Mouse (Mus musculus) liver, postnatal 0 days (tissue): ENCODE data around the gene Phactr2. TPM values are rescaled to one million over a fixed set of nuclear protein-coding genes. Genes with fewer than 3 reads are reported as not detected.

ENCODE experiments used
- ATAC-seq: fragments of 200-750 bp; cut with Nextera tagmentation; 2 replicates; pipeline ENCODE4 v1.8.0; 2017; ENCODE audit warnings: mild to moderate bottlenecking, moderate library complexity
- DNase-seq: peaks from one replicate; pipeline ENCODE4 v3.0.0-alpha.2; 2016
- H3K27ac ChIP-seq: fragments of 300-500 bp; sonication (generic); 2 replicates; pipeline ENCODE4 v1.5.1; 2014; ENCODE audit warnings: antibody characterized with exemption, moderate library complexity, mild to moderate bottlenecking, low read depth
- H3K27me3 ChIP-seq: fragments of 300-500 bp; sonication (generic); 2 replicates; pipeline ENCODE4 v1.6.1; 2014; ENCODE audit warnings: low read length, control low read depth, mixed read lengths; ENCODE audit not compliant: insufficient read depth
- H3K36me3 ChIP-seq: fragments of 300-500 bp; sonication (generic); replicated peaks from 2 replicates; pipeline ENCODE4 v1.6.1; 2014; ENCODE audit warnings: mild to moderate bottlenecking, control low read depth, low read length, moderate library complexity, mixed read lengths; ENCODE audit not compliant: insufficient read depth
- H3K4me1 ChIP-seq: fragments of 300-500 bp; sonication (generic); 2 replicates; pipeline ENCODE4 v1.6.1; 2014; ENCODE audit warnings: antibody characterized with exemption, mild to moderate bottlenecking, control low read depth; ENCODE audit not compliant: insufficient read depth
- H3K4me2 ChIP-seq: fragments of 300-500 bp; sonication (generic); 2 replicates; pipeline ENCODE4 v1.6.1; 2014; ENCODE audit warnings: low read depth, mild to moderate bottlenecking, low read length, moderate library complexity, mixed read lengths
- H3K4me3 ChIP-seq: fragments of 300-500 bp; sonication (generic); 2 replicates; pipeline ENCODE4 v1.5.1; 2014; ENCODE audit warnings: low read depth, low read length
- H3K9ac ChIP-seq: fragments of 300-500 bp; sonication (generic); replicated peaks from 2 replicates; pipeline ENCODE4 v1.6.1; 2014; ENCODE audit warnings: mild to moderate bottlenecking, moderate library complexity
- H3K9me3 ChIP-seq: fragments of 300-500 bp; sonication (generic); 2 replicates; pipeline ENCODE4 v1.6.1; 2016; ENCODE audit warnings: mild to moderate bottlenecking, control low read depth, low read length, mixed read lengths
- CTCF ChIP-seq: sonication (generic); IDR thresholded peaks from 2 replicates; pipeline ENCODE4 v1.5.1; 2016; ENCODE audit warnings: antibody characterized with exemption, low read depth
- EP300 ChIP-seq: IDR thresholded peaks from 2 replicates; pipeline ENCODE4 v1.6.1; 2016; ENCODE audit warnings: antibody characterized with exemption, low read depth, mild to moderate bottlenecking
- WGBS: fragments of 180-500 bp; shearing (Covaris S2); extraction: QIAGEN DNeasy Blood & Tissue Kit; methylation state at CpG from one replicate; pipeline ENCODE4 v1.1.7; 2014; ENCODE audit not compliant: insufficient replicate concordance; 5-methylcytosine and 5-hydroxymethylcytosine counted together
- polyA plus RNA-seq: library from polyadenylated mRNA; unstranded; fragments of >200 nt; fragmentation: Nextera tagmentation; extraction: Ambion mirVana; gene quantifications from 2 replicates; pipeline ENCODE4 v1.2.1, GENCODE M21; 2015

Phactr2 gene
- polyA plus RNA-seq, 1 experiment from 2014 or later = 4.9 TPM

DNA sequence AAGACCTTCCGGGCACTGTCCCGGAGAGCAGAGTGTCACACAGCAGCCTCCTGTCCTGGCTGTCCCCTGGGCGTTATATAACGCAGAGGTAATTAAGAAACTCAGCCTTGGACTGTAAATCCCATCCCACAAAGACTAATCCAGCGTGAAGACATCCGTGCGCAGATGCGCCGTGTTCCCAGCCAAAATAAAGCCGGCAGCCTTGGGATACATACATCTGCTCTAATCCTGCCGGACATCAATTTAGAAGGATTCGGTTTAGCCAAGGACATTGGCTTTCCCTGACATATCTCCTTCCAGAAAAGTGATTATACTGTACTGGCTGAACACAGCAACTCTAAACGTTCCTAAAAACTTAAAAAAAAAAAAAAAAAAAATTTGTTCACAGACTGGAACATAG lies 45.0 kb downstream of the Phactr2 start:
- WGBS = 76% methylated on average over 13 of the region's 13 CpGs

DNA sequence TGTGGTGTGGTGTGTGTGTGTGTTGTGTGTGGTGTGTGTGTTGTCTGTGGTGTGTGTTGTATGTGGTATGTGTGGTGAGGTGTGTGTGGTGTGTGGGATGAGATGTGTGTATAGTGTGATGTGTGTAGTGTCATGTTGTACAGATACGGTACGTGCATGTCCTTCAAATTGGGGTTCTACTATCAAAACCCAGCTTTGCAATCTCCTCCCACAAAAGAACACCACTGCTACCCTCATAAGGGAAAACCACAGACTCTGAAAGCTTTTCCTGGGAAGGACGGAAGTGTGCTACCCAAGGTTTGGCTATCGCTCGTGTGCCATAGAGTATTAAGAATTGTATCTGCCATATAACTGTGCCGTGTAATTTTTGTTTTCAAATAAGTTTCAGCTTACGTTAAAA lies 45.7 kb downstream of the Phactr2 start:
- H3K9ac ChIP-seq = no peak overlapping the region
- no peak overlapping the region for H3K27ac ChIP-seq
- no peaks in the 10 kb centered on the region for H3K9me3 ChIP-seq
- 46% methylated on average over 7 of the region's 7 CpGs for WGBS
- H3K27me3 ChIP-seq = no peaks in the 10 kb centered on the region
- ATAC-seq = no peak
- H3K4me3 ChIP-seq = no peak overlapping the region
- no peak for DNase-seq
- H3K4me1 ChIP-seq = no peaks in the 10 kb centered on the region
- no peaks in the 10 kb centered on the region for H3K36me3 ChIP-seq
- H3K4me2 ChIP-seq = no peak overlapping the region
- TF ChIP-seq CTCF (no peak), EP300 (no peak)

More for the DNA sequence above, 45.0 kb downstream of the Phactr2 start:
- TF ChIP-seq EP300 (no peak), CTCF (no peak)
- Histone ChIP-seq H3K27ac (no peak overlapping the region), H3K4me1 (no peaks in the 10 kb centered on the region), H3K9ac (no peak overlapping the region), H3K27me3 (no peaks in the 10 kb centered on the region), H3K4me3 (no peak overlapping the region), H3K4me2 (no peak overlapping the region), H3K9me3 (no peaks in the 10 kb centered on the region), H3K36me3 (no peaks in the 10 kb centered on the region)
- no peak for DNase-seq
- no peak for ATAC-seq

- no peak for ATAC-seq
- TF ChIP-seq CTCF (no peak), EP300 (no peak)
- WGBS = 87% methylated on average over 10 of the region's 10 CpGs
These were observed 46.6 kb downstream of the Phactr2 start for GRCm38 (mm10) chr10:13427599-13427998.

DNA sequence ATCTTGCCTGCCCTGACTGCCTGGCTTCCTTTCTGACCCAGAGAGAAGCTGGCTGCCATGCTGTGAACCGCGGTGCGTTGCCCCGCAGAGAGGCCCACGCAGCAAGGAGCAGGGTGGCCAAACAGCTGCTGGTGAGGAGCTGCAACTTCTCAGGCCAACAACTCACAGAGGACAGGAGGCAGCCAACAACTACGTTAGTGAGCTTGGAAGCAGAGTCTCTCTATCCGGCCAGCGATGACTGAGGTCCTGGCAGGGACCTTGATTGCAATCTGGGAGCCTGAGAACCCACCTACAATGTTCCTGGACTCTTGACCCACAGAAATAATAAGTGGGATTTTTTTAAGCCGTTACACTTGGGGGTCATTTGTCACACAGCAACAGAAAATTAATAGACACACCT lies 49.0 kb downstream of the Phactr2 start:
- no peak overlapping the region for H3K9ac ChIP-seq
- no peak overlapping the region for H3K27ac ChIP-seq
- no peak for ATAC-seq
- no peak for TF ChIP-seq CTCF
- no peak for TF ChIP-seq EP300
- no peak for DNase-seq
- no peaks in the 10 kb centered on the region for H3K4me1 ChIP-seq
- 85% methylated on average over 9 of the region's 9 CpGs for WGBS
- H3K4me2 ChIP-seq = no peak overlapping the region
- H3K4me3 ChIP-seq = no peak overlapping the region
- H3K36me3 ChIP-seq = no peaks in the 10 kb centered on the region
- no peaks in the 10 kb centered on the region for H3K27me3 ChIP-seq
- no peaks in the 10 kb centered on the region for H3K9me3 ChIP-seq

More at GRCm38 (mm10) chr10:13427599-13427998, 46.6 kb downstream of the Phactr2 start:
- H3K27me3 ChIP-seq = no peaks in the 10 kb centered on the region
- H3K36me3 ChIP-seq = no peaks in the 10 kb centered on the region
- no peak overlapping the region for H3K4me3 ChIP-seq
- H3K4me1 ChIP-seq = no peaks in the 10 kb centered on the region
- no peak overlapping the region for H3K9ac ChIP-seq
- H3K4me2 ChIP-seq = no peak overlapping the region
- no peak for DNase-seq
- H3K9me3 ChIP-seq = no peaks in the 10 kb centered on the region
- no peak overlapping the region for H3K27ac ChIP-seq

- Histone ChIP-seq H3K27me3 (no peaks in the 10 kb centered on the region), H3K4me1 (no peaks in the 10 kb centered on the region), H3K4me2 (no peak overlapping the region), H3K36me3 (no peaks in the 10 kb centered on the region), H3K9ac (no peak overlapping the region), H3K27ac (no peak overlapping the region), H3K9me3 (no peaks in the 10 kb centered on the region), H3K4me3 (no peak overlapping the region)
- no peak for DNase-seq
- whole genome bisulfite sequencing = 75% methylated on average over 17 of the region's 17 CpGs
- no peak for ATAC-seq
- no peak for TF ChIP-seq CTCF
- no peak for TF ChIP-seq EP300
These were observed 49.7 kb downstream of the Phactr2 start for GRCm38 (mm10) chr10:13424508-13424907.

GRCm38 (mm10) chr10:13424015-13424414 lies 50.2 kb downstream of the Phactr2 start:
- Histone ChIP-seq H3K4me2 (no peak overlapping the region), H3K9me3 (no peaks in the 10 kb centered on the region), H3K36me3 (no peaks in the 10 kb centered on the region), H3K27ac (no peak overlapping the region), H3K9ac (no peak overlapping the region), H3K4me1 (no peaks in the 10 kb centered on the region), H3K27me3 (no peaks in the 10 kb centered on the region), H3K4me3 (no peak overlapping the region)
- WGBS = 78% methylated on average over 10 of the region's 10 CpGs
- TF ChIP-seq CTCF = no peak
- TF ChIP-seq EP300 = no peak
- no peak for ATAC-seq
- DNase-seq = no peak

GRCm38 (mm10) chr10:13422121-13422520 lies 52.1 kb downstream of the Phactr2 start:
- Histone ChIP-seq H3K27me3 (no peaks in the 10 kb centered on the region), H3K27ac (no peak overlapping the region), H3K36me3 (no peaks in the 10 kb centered on the region), H3K4me1 (no peaks in the 10 kb centered on the region), H3K4me3 (no peak overlapping the region), H3K9ac (no peak overlapping the region), H3K9me3 (no peaks in the 10 kb centered on the region), H3K4me2 (no peak overlapping the region)
- DNase-seq = no peak
- no peak for ATAC-seq
- TF ChIP-seq EP300 (no peak), CTCF (no peak)
- WGBS = 86% methylated on average over 9 of the region's 9 CpGs
